Mouse (Mus musculus): ENCODE results near the gene Rhbg.

Rhbg gene

GRCm38 (mm10) chr3:88207451-88208100, 46.9 kb downstream of the Rhbg start:
- DNase-seq (ENCODE audit: low spot score in 2 of 2): peak in 1 of 2 experiments; percentile 30

- peak; percentile 75 to 81 for DNase-seq (ENCODE audit: low spot score in 2 of 2)
Measured at GRCm38 (mm10) chr3:88206901-88207371, 47.6 kb downstream of the Rhbg start.

GRCm38 (mm10) chr3:88206500-88206899, 48.0 kb downstream of the Rhbg start:
- DNase-seq (ENCODE audit: low spot score in 2 of 2): peak; percentile 31 to 40

GRCm38 (mm10) chr3:88205563-88206491, 48.7 kb downstream of the Rhbg start:
- peak; percentile 9 to 35 for DNase-seq (ENCODE audit: low spot score in 2 of 2)

- peak; percentile 17 to 32 for DNase-seq (ENCODE audit: low spot score in 2 of 2)
Measured at GRCm38 (mm10) chr3:88205176-88205562, 49.3 kb downstream of the Rhbg start.

- peak; percentile 26 to 52 for DNase-seq (ENCODE audit: low spot score in 2 of 2)
Measured at GRCm38 (mm10) chr3:88204751-88205150, 49.8 kb downstream of the Rhbg start.

GRCm38 (mm10) chr3:88203999-88204700, 50.4 kb downstream of the Rhbg start:
- DNase-seq (ENCODE audit: low spot score in 2 of 2): peak; percentile 17 to 28

- no peak for DNase-seq (ENCODE audit: low spot score in 2 of 2)
Measured at GRCm38 (mm10) chr3:88203456-88203855, 51.1 kb downstream of the Rhbg start.

GRCm38 (mm10) chr3:88202986-88203385, 51.5 kb downstream of the Rhbg start:
- peak in 1 of 2 experiments; percentile 17 for DNase-seq (ENCODE audit: low spot score in 2 of 2)

- DNase-seq (ENCODE audit: low spot score in 2 of 2): no peak
Measured at GRCm38 (mm10) chr3:88201640-88202039, 52.9 kb downstream of the Rhbg start.

- no peak for DNase-seq (ENCODE audit: low spot score in 2 of 2)
Measured at GRCm38 (mm10) chr3:88200972-88201330, 53.6 kb downstream of the Rhbg start.

- peak; percentile 19 to 55 for DNase-seq (ENCODE audit: low spot score in 2 of 2)
Measured at GRCm38 (mm10) chr3:88200161-88200971, 54.1 kb downstream of the Rhbg start.

- no peak for DNase-seq (ENCODE audit: low spot score in 2 of 2)
Measured at GRCm38 (mm10) chr3:88199541-88200110, 54.9 kb downstream of the Rhbg start.

- no peak for DNase-seq (ENCODE audit: low spot score in 2 of 2)
Measured at GRCm38 (mm10) chr3:88198505-88199020, 55.9 kb downstream of the Rhbg start.

- DNase-seq (ENCODE audit: low spot score in 2 of 2): no peak
Measured at GRCm38 (mm10) chr3:88197741-88198504, 56.6 kb downstream of the Rhbg start.

Data from frontal cortex, postnatal 36 days (tissue).